Mouse (Mus musculus): ENCODE results near the gene Mtx1. TPM values are rescaled to one million over a fixed set of nuclear protein-coding genes. Genes with fewer than 3 reads are reported as not detected.

Mtx1 gene
- total RNA-seq (2014; fragmentation: Nextera tagmentation) = 114 and 122 TPM in 2 replicates
- 68.1 and 92.8 TPM in 2 replicates for total RNA-seq (2017)

GRCm38 (mm10) chr3:89226900-89227299, at the start of gene Mtx1:
TSS of gene Mtx1 (minus strand) at chr3:89227088.
- no peak for ATAC-seq (replicated peaks; ENCODE audit: low FRiP score, low TSS enrichment, poor library complexity, severe bottlenecking)

GRCm38 (mm10) chr3:89276061-89276460, 49.2 kb upstream of the Mtx1 start:
- ATAC-seq (replicated peaks; ENCODE audit: low FRiP score, low TSS enrichment, poor library complexity, severe bottlenecking) = no peak

- no peak for ATAC-seq (replicated peaks; ENCODE audit: low FRiP score, low TSS enrichment, poor library complexity, severe bottlenecking)
Observed at GRCm38 (mm10) chr3:89271760-89272159, 44.9 kb upstream of the Mtx1 start.

GRCm38 (mm10) chr3:89270891-89271290, 44.0 kb upstream of the Mtx1 start:
- ATAC-seq (replicated peaks; ENCODE audit: low FRiP score, low TSS enrichment, poor library complexity, severe bottlenecking) = no peak

- ATAC-seq (replicated peaks; ENCODE audit: low FRiP score, low TSS enrichment, poor library complexity, severe bottlenecking) = peak; percentile 71
Observed at GRCm38 (mm10) chr3:89270051-89270755, 43.3 kb upstream of the Mtx1 start, which contains the start of gene Slc50a1. TSS of gene Slc50a1 (minus strand) at chr3:89270570.

GRCm38 (mm10) chr3:89268916-89269315, 42.0 kb upstream of the Mtx1 start:
- ATAC-seq (replicated peaks; ENCODE audit: low FRiP score, low TSS enrichment, poor library complexity, severe bottlenecking) = no peak

- ATAC-seq (replicated peaks; ENCODE audit: low FRiP score, low TSS enrichment, poor library complexity, severe bottlenecking) = peak; percentile 91
Observed at GRCm38 (mm10) chr3:89266439-89266893, 39.6 kb upstream of the Mtx1 start.

- no peak for ATAC-seq (replicated peaks; ENCODE audit: low FRiP score, low TSS enrichment, poor library complexity, severe bottlenecking)
Observed at GRCm38 (mm10) chr3:89262417-89262816, 35.5 kb upstream of the Mtx1 start.

GRCm38 (mm10) chr3:89260211-89260610, 33.3 kb upstream of the Mtx1 start:
- no peak for ATAC-seq (replicated peaks; ENCODE audit: low FRiP score, low TSS enrichment, poor library complexity, severe bottlenecking)

GRCm38 (mm10) chr3:89259076-89259475, 32.2 kb upstream of the Mtx1 start, which contains the start of gene Dpm3:
TSS of gene Dpm3 (plus strand) at chr3:89259358.
- ATAC-seq (replicated peaks; ENCODE audit: low FRiP score, low TSS enrichment, poor library complexity, severe bottlenecking) = no peak

GRCm38 (mm10) chr3:89256177-89256576, 29.3 kb upstream of the Mtx1 start:
- ATAC-seq (replicated peaks; ENCODE audit: low FRiP score, low TSS enrichment, poor library complexity, severe bottlenecking) = no peak

GRCm38 (mm10) chr3:89254994-89255393, 28.1 kb upstream of the Mtx1 start:
- ATAC-seq (replicated peaks; ENCODE audit: low FRiP score, low TSS enrichment, poor library complexity, severe bottlenecking) = 0 out of 2 replicates have a peak, but pooled peaks have one; percentile 35

GRCm38 (mm10) chr3:89251365-89251895, 24.5 kb upstream of the Mtx1 start:
- 0 out of 2 replicates have a peak, but pooled peaks have one; percentile 14 for ATAC-seq (replicated peaks; ENCODE audit: low FRiP score, low TSS enrichment, poor library complexity, severe bottlenecking)

GRCm38 (mm10) chr3:89250435-89251040, 23.6 kb upstream of the Mtx1 start:
- no peak for ATAC-seq (replicated peaks; ENCODE audit: low FRiP score, low TSS enrichment, poor library complexity, severe bottlenecking)

- no peak for ATAC-seq (replicated peaks; ENCODE audit: low FRiP score, low TSS enrichment, poor library complexity, severe bottlenecking)
Observed at GRCm38 (mm10) chr3:89247466-89247865, 20.6 kb upstream of the Mtx1 start.

- ATAC-seq (replicated peaks; ENCODE audit: low FRiP score, low TSS enrichment, poor library complexity, severe bottlenecking) = peak; percentile 68
Observed at GRCm38 (mm10) chr3:89246261-89247100, 19.6 kb upstream of the Mtx1 start, which contains the start of gene Trim46. TSS of gene Trim46 (minus strand) at chr3:89246309.

- ATAC-seq (replicated peaks; ENCODE audit: low FRiP score, low TSS enrichment, poor library complexity, severe bottlenecking) = no peak
Observed at GRCm38 (mm10) chr3:89245688-89246171, 18.8 kb upstream of the Mtx1 start, which contains the start of gene Krtcap2. TSS of gene Krtcap2 (plus strand) at chr3:89245966.

- ATAC-seq (replicated peaks; ENCODE audit: low FRiP score, low TSS enrichment, poor library complexity, severe bottlenecking) = no peak
Observed at GRCm38 (mm10) chr3:89244982-89245687, 18.2 kb upstream of the Mtx1 start.

Data from megakaryocyte-erythroid progenitor cell, adult 5-6 weeks (primary cell).